Mouse (Mus musculus) heart, embryonic 10.5 days (tissue): ENCODE data around the gene Dppa5a. TPM values are rescaled to one million over a fixed set of nuclear protein-coding genes. Genes with fewer than 3 reads are reported as not detected.
A peak's percentile ranks its signal among the peaks of the same experiment; 100 is the strongest.
"Not testable (repeated sequence)": the region's sequence is repeated elsewhere in the genome, so short reads cannot be mapped to it uniquely, and the experiment has no call there.

ENCODE experiments used
- DNase-seq: peaks from one replicate; pipeline ENCODE4 v3.0.0-alpha.2; 2017; ENCODE audit warnings: low spot score
- H3K27ac ChIP-seq: fragments of 300-500 bp; sonication (generic); 2 replicates; pipeline ENCODE4 v1.5.1; 2016; ENCODE audit warnings: mild to moderate bottlenecking
- H3K27me3 ChIP-seq: fragments of 300-500 bp; sonication (generic); 2 replicates; pipeline ENCODE4 v1.6.1; 2016; ENCODE audit warnings: mild to moderate bottlenecking; ENCODE audit not compliant: poor library complexity, insufficient read depth, severe bottlenecking
- H3K36me3 ChIP-seq: fragments of 300-500 bp; sonication (generic); 2 replicates; pipeline ENCODE4 v1.6.1; 2016; ENCODE audit warnings: mild to moderate bottlenecking, moderate library complexity
- H3K4me1 ChIP-seq: fragments of 300-500 bp; sonication (generic); 2 replicates; pipeline ENCODE4 v1.6.1; 2016; ENCODE audit warnings: mild to moderate bottlenecking
- H3K4me3 ChIP-seq: fragments of 300-500 bp; sonication (generic); 2 replicates; pipeline ENCODE4 v1.5.1; 2016; ENCODE audit warnings: mild to moderate bottlenecking, moderate library complexity
- H3K9me3 ChIP-seq: fragments of 300-500 bp; sonication (generic); 2 replicates; pipeline ENCODE4 v1.6.1; 2016; ENCODE audit warnings: mild to moderate bottlenecking, moderate library complexity
- WGBS: fragments of 180-500 bp; shearing (Covaris S2); methylation state at CpG from one replicate; pipeline ENCODE4 v1.1.7; 2016; 5-methylcytosine and 5-hydroxymethylcytosine counted together
- polyA plus RNA-seq: library from polyadenylated mRNA; unstranded; fragments of >200 nt; fragmentation: Nextera tagmentation; extraction: Ambion mirVana; gene quantifications from 2 replicates; pipeline ENCODE4 v1.2.1, GENCODE M21; 2016

Gene Dppa5a
- polyA plus RNA-seq, 1 experiment from 2014 or later = not detected

DNA sequence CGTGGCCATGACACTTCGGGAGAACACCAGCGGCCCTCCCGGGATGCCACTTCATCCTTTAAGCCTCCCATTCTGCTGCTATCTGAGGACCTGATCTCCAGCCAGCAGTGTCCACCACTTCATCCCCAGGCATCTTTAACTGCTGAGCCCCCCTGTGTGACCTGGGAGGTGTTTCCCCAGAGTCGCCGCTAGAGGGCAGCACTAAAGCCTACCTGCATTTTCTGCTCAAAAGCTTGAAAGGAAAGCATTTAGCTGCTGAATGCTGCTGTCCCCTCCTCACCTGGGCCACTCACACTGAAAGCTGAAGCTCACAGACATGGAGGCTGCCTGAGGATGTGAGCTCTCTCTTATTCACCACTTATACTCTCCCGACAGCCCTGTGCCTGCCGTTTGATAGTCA, 27.7 kb downstream of the Dppa5a start:
- not testable (repeated sequence) for H3K27ac ChIP-seq

DNA sequence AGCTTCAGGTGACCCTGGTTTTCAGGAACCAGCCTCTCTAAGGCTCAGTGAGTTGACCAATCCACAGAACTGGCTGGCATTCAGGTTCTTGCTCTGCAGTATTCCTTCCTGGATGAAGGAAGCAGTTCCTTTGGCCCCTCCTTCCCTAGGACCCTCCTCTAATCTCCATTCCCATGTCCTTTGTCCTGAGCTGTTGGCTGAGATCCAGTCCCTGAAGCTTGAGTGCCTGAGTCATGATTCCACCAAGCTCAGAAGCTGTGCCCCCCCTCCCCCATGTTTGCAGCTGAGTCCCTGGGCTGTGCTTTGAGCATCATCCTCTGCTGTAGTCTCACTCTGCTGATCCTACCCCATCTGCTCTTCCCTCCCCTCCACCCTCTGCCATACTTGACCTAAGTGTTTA, 30.9 kb downstream of the Dppa5a start:
- H3K4me3 ChIP-seq, H3K27ac ChIP-seq, H3K4me1 ChIP-seq, H3K9me3 ChIP-seq, H3K27me3 ChIP-seq, H3K36me3 ChIP-seq: not testable (repeated sequence)
- peak; percentile 77 for DNase-seq

More for the DNA sequence above, 27.7 kb downstream of the Dppa5a start:
- not testable (repeated sequence) for H3K4me1 ChIP-seq, H3K36me3 ChIP-seq, H3K27me3 ChIP-seq, H3K4me3 ChIP-seq, H3K9me3 ChIP-seq
- WGBS = 15% methylated on average over 8 of the region's 8 CpGs
- DNase-seq = peak; percentile 78

DNA sequence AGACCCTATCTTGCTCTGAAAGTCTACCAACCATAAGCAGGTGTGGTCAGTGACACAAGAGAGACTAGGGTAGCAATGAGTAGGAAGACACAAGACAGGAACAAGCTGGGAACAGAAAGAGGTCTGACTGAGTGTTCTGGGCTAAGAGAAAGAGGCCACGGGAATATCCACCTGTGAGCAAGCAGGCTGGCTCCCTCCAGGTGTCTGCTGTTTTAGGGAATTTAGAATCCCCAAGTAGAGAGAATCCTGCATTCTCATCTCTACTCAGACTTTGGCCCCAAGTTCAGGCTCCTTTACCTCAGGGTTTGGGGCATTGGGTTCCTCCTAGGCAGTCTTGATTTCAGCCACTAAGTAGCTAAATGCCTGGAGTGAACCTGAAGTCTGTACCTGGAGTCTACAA, 40.7 kb downstream of the Dppa5a start, which contains the start of gene Omt2b:
TSS of gene Omt2b (plus strand) at position 301 of the 400 bp plus-strand sequence.
- not testable (repeated sequence) for H3K27ac ChIP-seq, H3K4me1 ChIP-seq, H3K9me3 ChIP-seq, H3K36me3 ChIP-seq, H3K27me3 ChIP-seq, H3K4me3 ChIP-seq, DNase-seq
- 59% methylated on average over 1 of the region's 1 CpGs for WGBS

DNA sequence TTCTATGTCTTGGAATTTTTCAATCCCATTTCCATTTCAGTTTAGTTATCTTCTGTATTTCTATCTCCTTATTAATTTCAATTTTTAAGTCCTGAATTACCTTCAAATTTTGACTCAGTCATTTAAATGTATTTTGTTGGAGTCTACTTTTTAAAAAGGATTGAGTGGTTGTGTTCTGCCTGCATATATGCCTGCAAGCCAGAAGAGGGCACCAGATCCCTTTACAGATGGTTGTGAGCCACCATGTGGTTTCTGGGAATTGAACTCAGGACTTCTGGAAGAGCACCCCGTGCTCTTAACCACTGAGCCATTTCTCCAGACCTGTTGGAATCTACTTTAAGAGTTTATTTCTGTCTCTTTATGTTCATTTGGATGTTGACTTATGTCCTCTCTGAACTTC, 48.5 kb downstream of the Dppa5a start:
- DNase-seq = no peak
- WGBS = 48% methylated on average over 1 of the region's 1 CpGs

More for the DNA sequence above, 48.5 kb downstream of the Dppa5a start:
- no peaks in the 10 kb centered on the region for H3K9me3 ChIP-seq
- peaks cover 5% of the 10 kb centered on the region; the same call in 1 of the 2 replicates for H3K27me3 ChIP-seq
- no peaks in the 10 kb centered on the region for H3K4me1 ChIP-seq
- no peak overlapping the region for H3K4me3 ChIP-seq
- no peak overlapping the region for H3K27ac ChIP-seq
- no peaks in the 10 kb centered on the region for H3K36me3 ChIP-seq

Other genes with a start within 250 kb of the Dppa5a start
- gene Gsta4, start 185.4 kb downstream of the Dppa5a start, polyA plus RNA-seq = 81.1 and 88.3 TPM in 2 replicates
- not detected in 2 replicates for gene Gsta1, start 137.5 kb downstream of the Dppa5a start, polyA plus RNA-seq
- not detected in 2 replicates for gene Gm3776, start 111.0 kb downstream of the Dppa5a start, polyA plus RNA-seq
- not detected in 2 replicates for gene Gm10639, start 78.3 kb downstream of the Dppa5a start, polyA plus RNA-seq
- gene Omt2a, start 53.4 kb downstream of the Dppa5a start, polyA plus RNA-seq = not detected in 2 replicates
- gene Omt2b, start 40.6 kb downstream of the Dppa5a start, polyA plus RNA-seq = not detected in 2 replicates
- gene Gsta2, start 12.4 kb downstream of the Dppa5a start, polyA plus RNA-seq = not detected in 2 replicates
- gene Ooep, start 10.5 kb upstream of the Dppa5a start, polyA plus RNA-seq = 0.97 and 1.2 TPM in 2 replicates
- gene Ddx43, start 27.6 kb upstream of the Dppa5a start, polyA plus RNA-seq = 0.24 and 0.25 TPM in 2 replicates
- 0.36 and 0.72 TPM in 2 replicates for gene Cgas, start 75.1 kb upstream of the Dppa5a start, polyA plus RNA-seq
- gene Mto1, start 80.0 kb upstream of the Dppa5a start, polyA plus RNA-seq = 28.1 and 30.3 TPM in 2 replicates
- gene Gm17324, start 80.6 kb upstream of the Dppa5a start, polyA plus RNA-seq = 0.89 and 1.1 TPM in 2 replicates
- 2,877 and 3,185 TPM in 2 replicates for gene Eef1a1, start 121.0 kb upstream of the Dppa5a start, polyA plus RNA-seq
- gene Slc17a5, start 219.9 kb upstream of the Dppa5a start, polyA plus RNA-seq = 6.0 and 7.0 TPM in 2 replicates
- gene Cd109, start 247.4 kb upstream of the Dppa5a start, polyA plus RNA-seq = 1.1 and 1.3 TPM in 2 replicates